26 mouse cellular contexts compared by ENCODE assay signal in the genomic region with DNA sequence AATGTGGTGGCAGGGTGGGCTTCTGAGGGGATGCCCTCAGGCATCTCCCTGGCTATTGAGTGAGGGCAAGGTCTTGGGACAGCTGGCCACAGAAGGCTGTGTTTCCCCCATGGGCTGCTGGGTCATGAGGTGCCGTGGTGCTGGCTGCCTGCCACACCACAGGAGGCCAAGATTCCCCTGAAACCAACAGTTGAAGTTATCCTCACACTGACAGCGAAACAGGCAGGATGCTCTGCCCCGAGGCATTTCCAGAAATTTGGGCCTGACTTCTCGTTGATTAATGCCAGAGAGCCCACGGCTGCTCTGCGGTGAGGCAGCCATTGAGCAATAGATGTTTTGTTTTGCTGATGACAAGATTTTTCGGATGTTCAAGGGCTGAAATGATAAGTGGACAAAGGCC. TPM values are rescaled to one million over a fixed set of nuclear protein-coding genes. Genes with fewer than 3 reads are reported as not detected.
DNase-seq lines count a peak whose midpoint lies in the region; ATAC-seq and TF ChIP-seq lines count a peak whose summit lies in the region.
"Had no signal": no experiment of that assay in that cellular context is flagged by ENCODE, and none has a peak within 500 bp of the region (broad histone marks: within the 10 kb centered on the region; RNA-seq: fewer than 3 reads in every experiment).

No protein-coding gene starts in this region.

- no peak overlapping the region for H3K9ac ChIP-seq in midbrain, embryonic 16.5 days (ENCODE audit: low read depth, low read length)
- no peak overlapping the region; the same call in 1 of the 2 replicates for H3K9ac ChIP-seq in ES-E14 (ENCODE audit: insufficient read depth, low read depth, low read length, poor library complexity, severe bottlenecking)
- H3K9ac ChIP-seq: heart, embryonic 15.5 days; hindbrain, embryonic 13.5 days; neural tube, embryonic 13.5 days; stomach, embryonic 15.5 days had no signal

- in situ Hi-C loops in ES-E14 (cut with MboI; ENCODE audit: low sequenced_read_pairs in 2 of 2, unreplicated experiment in 2 of 2): no loop called here

- H3K27ac ChIP-seq in midbrain, embryonic 10.5 days (replicated peaks): peak overlapping the region; percentile 46
- no peak overlapping the region for H3K27ac ChIP-seq in midbrain, embryonic 16.5 days (ENCODE audit: low read length)
- H3K27ac ChIP-seq in ES-E14 (ENCODE audit: insufficient read depth, low read depth, low read length, poor library complexity, severe bottlenecking): peak overlapping the region; percentile 29; the same call in 1 of the 2 replicates
- H3K27ac ChIP-seq: embryonic facial prominence, embryonic 10.5 days; gastrocnemius, adult 2 months; heart, adult 2 months; heart, embryonic 15.5 days; hindbrain, embryonic 13.5 days; kidney, postnatal 0 days; layer of hippocampus, adult 2 months; limb, embryonic 10.5 days; neural tube, embryonic 13.5 days; stomach, embryonic 15.5 days had no signal

- H3K4me3 ChIP-seq in midbrain, embryonic 10.5 days: no peak overlapping the region
- no peak overlapping the region for H3K4me3 ChIP-seq in midbrain, embryonic 16.5 days (ENCODE audit: low read depth, low read length)
- no peak overlapping the region for H3K4me3 ChIP-seq in ES-E14 (ENCODE audit: insufficient read depth in 1 of 2, low read depth in 1 of 2, low read length in 2 of 2, poor library complexity in 1 of 2, severe bottlenecking in 1 of 2)
- no peak overlapping the region for H3K4me3 ChIP-seq in myocyte
- H3K4me3 ChIP-seq: embryonic facial prominence, embryonic 10.5 days; gastrocnemius, adult 2 months; heart, adult 2 months; heart, embryonic 15.5 days; hindbrain, embryonic 13.5 days; layer of hippocampus, adult 2 months; limb, embryonic 10.5 days; neural tube, embryonic 13.5 days; stomach, embryonic 15.5 days had no signal

- no peaks in the 10 kb centered on the region for H3K79me2 ChIP-seq in myocyte (ENCODE audit: control insufficient read depth, insufficient read depth)

- H3K27me3 ChIP-seq in midbrain, embryonic 10.5 days (ENCODE audit: low read depth, poor library complexity, severe bottlenecking): peaks cover 32% of the 10 kb centered on the region; the same call in 1 of the 2 replicates
- no peaks in the 10 kb centered on the region; the same call in 1 of the 2 replicates for H3K27me3 ChIP-seq in midbrain, embryonic 16.5 days (ENCODE audit: control insufficient read depth, insufficient read depth, low read depth, low read length)
- no peaks in the 10 kb centered on the region for H3K27me3 ChIP-seq in myocyte (ENCODE audit: control insufficient read depth, insufficient read depth, insufficient read length)
- H3K27me3 ChIP-seq: neural tube, embryonic 13.5 days; stomach, embryonic 15.5 days had no signal

- no peak overlapping the region for H3ac ChIP-seq in myocyte (ENCODE audit: control insufficient read depth, insufficient read length)

- no peak overlapping the region for H3K4me2 ChIP-seq in midbrain, embryonic 16.5 days (ENCODE audit: low read length)
- peak overlapping the region; percentile 52 for H3K4me2 ChIP-seq in myocyte (ENCODE audit: low read depth)
- H3K4me2 ChIP-seq: heart, embryonic 15.5 days; hindbrain, embryonic 13.5 days; liver, embryonic 11.5 days; midbrain, embryonic 11.5 days; neural tube, embryonic 13.5 days; stomach, embryonic 15.5 days had no signal

- intact Hi-C loops in heart, postnatal 14 days (cut with DNase I): no loop called here
- intact Hi-C loops in left cerebral cortex, postnatal 14 days (cut with DNase I): no loop called here

- WGBS in midbrain, embryonic 10.5 days: 79% methylated on average over 7 of the region's 7 CpGs
- WGBS in midbrain, embryonic 16.5 days: 66% methylated on average over 7 of the region's 7 CpGs

- no peak for ATAC-seq in midbrain, embryonic 16.5 days
- ATAC-seq in common myeloid progenitor, adult 5-6 weeks (replicated peaks; ENCODE audit: low read depth, poor library complexity, severe bottlenecking): peak; percentile 47
- ATAC-seq: activated CD4-positive, CD25-positive, alpha-beta regulatory T cell, adult 4 months had no signal

- H3K4me1 ChIP-seq in midbrain, embryonic 10.5 days: peaks cover 42% of the 10 kb centered on the region
- H3K4me1 ChIP-seq in midbrain, embryonic 16.5 days (ENCODE audit: control insufficient read depth, insufficient read depth, low read length): peaks cover 6% of the 10 kb centered on the region; the same call in 1 of the 2 replicates
- peaks cover 11 to 42% of the 10 kb centered on the region in 2 experiments for H3K4me1 ChIP-seq in ES-E14 (ENCODE audit: control insufficient read depth in 2 of 2, insufficient read depth in 2 of 2, low read length in 2 of 2, poor library complexity in 1 of 2)

- no peaks in the 10 kb centered on the region for H3K9me3 ChIP-seq in midbrain, embryonic 10.5 days (replicated peaks)
- H3K9me3 ChIP-seq in midbrain, embryonic 16.5 days (replicated peaks; ENCODE audit: control insufficient read depth, low read length, poor library complexity, severe bottlenecking): no peaks in the 10 kb centered on the region
- no peaks in the 10 kb centered on the region for H3K9me3 ChIP-seq in ES-E14 (ENCODE audit: control insufficient read depth, insufficient read depth, low read depth, low read length)
- H3K9me3 ChIP-seq: embryonic facial prominence, embryonic 10.5 days; heart, embryonic 15.5 days; hindbrain, embryonic 13.5 days; limb, embryonic 10.5 days; neural tube, embryonic 13.5 days; stomach, embryonic 15.5 days had no signal

- no peaks in the 10 kb centered on the region for H3K36me3 ChIP-seq in midbrain, embryonic 10.5 days
- H3K36me3 ChIP-seq in midbrain, embryonic 16.5 days (ENCODE audit: control insufficient read depth, insufficient read depth, low read length): no peaks in the 10 kb centered on the region
- H3K36me3 ChIP-seq in ES-E14 (ENCODE audit: control insufficient read depth, insufficient read depth, low read length, poor library complexity, severe bottlenecking) (no peaks in the 10 kb centered on the region), myocyte (ENCODE audit: control insufficient read depth, insufficient read depth) (no peaks in the 10 kb centered on the region)
- H3K36me3 ChIP-seq: embryonic facial prominence, embryonic 10.5 days; heart, embryonic 15.5 days; hindbrain, embryonic 13.5 days; limb, embryonic 10.5 days; neural tube, embryonic 13.5 days; stomach, embryonic 15.5 days had no signal

- TF ChIP-seq POLR2A in myocyte (IDR thresholded peaks at IDR 0.05; ENCODE audit: insufficient read length, low read depth): no peak

- no peak for DNase-seq in midbrain, embryonic 10.5 days (ENCODE audit: low spot score)
- no peak for DNase-seq in ES-E14 (ENCODE audit: low read depth, low spot score)
- no peak for DNase-seq in heart, postnatal 14 days
- no peak for DNase-seq in left cerebral cortex, postnatal 14 days (ENCODE audit: low spot score in 2 of 2)
- no peak for DNase-seq in heart, adult 9 months (ENCODE audit: low spot score in 2 of 2)
- DNase-seq: adrenal gland, postnatal 14 days; cerebellum, adult 11-12 months; cerebellum, postnatal 36 days; gastrocnemius, adult 2 months; lung, adult 2 months; thymus, adult 2 months had no signal

TF ChIP-seq in ES-E14, 5 proteins besides CTCF, POLR2A, EP300 and RAD21:
- TF ChIP-seq ZNF384 (IDR thresholded peaks at IDR 0.05; ENCODE audit: low read depth, low read length) (no peak), HCFC1 (IDR thresholded peaks at IDR 0.05; ENCODE audit: borderline replicate concordance, insufficient read depth, low read length) (no peak), MAFK (IDR thresholded peaks at IDR 0.05; ENCODE audit: insufficient read depth, low read depth, low read length) (no peak), CHD2 (IDR thresholded peaks at IDR 0.05; ENCODE audit: low read depth, low read length) (no peak), ZC3H11A (IDR thresholded peaks at IDR 0.05; ENCODE audit: borderline replicate concordance, low read depth, low read length) (no peak)

TF ChIP-seq in myocyte, 11 proteins besides CTCF, POLR2A, EP300 and RAD21:
- peak; percentile 12 for TF ChIP-seq TCF12 (IDR thresholded peaks at IDR 0.05; ENCODE audit: insufficient read depth, poor library complexity, severe bottlenecking)
- peak; percentile 33 for TF ChIP-seq SRF (IDR thresholded peaks at IDR 0.05; ENCODE audit: control insufficient read depth, insufficient read length, low read depth)
- no peak for TF ChIP-seq REST (IDR thresholded peaks at IDR 0.05; ENCODE audit: insufficient read depth, insufficient read length)
- TF ChIP-seq TCF3 (IDR thresholded peaks at IDR 0.05; ENCODE audit: insufficient read length, low read depth): peak; percentile 57
- peak in 2 of 3 experiments; percentile 74 to 77 for TF ChIP-seq MYOD1 (IDR thresholded peaks at IDR 0.05; ENCODE audit: control insufficient read depth in 1 of 3, insufficient read length in 2 of 3, low read depth in 2 of 3)
- TF ChIP-seq E2F4 (IDR thresholded peaks at IDR 0.05; ENCODE audit: insufficient read depth): no peak
- TF ChIP-seq MAX (IDR thresholded peaks at IDR 0.05; ENCODE audit: low read depth): no peak
- no peak for TF ChIP-seq POLR2AphosphoS2 (IDR thresholded peaks at IDR 0.05; ENCODE audit: insufficient read length, low read depth)
- TF ChIP-seq MYOG (IDR thresholded peaks at IDR 0.05; ENCODE audit: control insufficient read depth in 1 of 3, insufficient read depth in 1 of 3, insufficient read length in 2 of 3, low read depth in 2 of 3): peak in 2 of 3 experiments; percentile 45 to 89
- TF ChIP-seq CEBPB (IDR thresholded peaks at IDR 0.05; ENCODE audit: insufficient read depth, poor library complexity, severe bottlenecking): peak; percentile 97
- TF ChIP-seq USF1 (IDR thresholded peaks at IDR 0.05; ENCODE audit: low read depth): peak; percentile 33

RNA-seq across cellular contexts. Expression of a gene that starts 6.7 kb away (rescaled TPM):
- polyA plus RNA-seq in midbrain, embryonic 10.5 days (2016; fragmentation: Nextera tagmentation; extraction: Ambion mirVana): 45.0 and 46.3 TPM in 2 replicates
- polyA plus RNA-seq in midbrain, embryonic 16.5 days (2015; fragmentation: Nextera tagmentation; extraction: Ambion mirVana): 61.2 and 62.1 TPM in 2 replicates
- total RNA-seq in ES-E14 (2012; rRNA removed): 95.2 and 101 TPM in 2 replicates
- 6.8 and 11.7 TPM in 2 replicates for total RNA-seq in common myeloid progenitor, adult 5-6 weeks (2017)
- 61.6 TPM for polyA plus RNA-seq in myocyte (2012; fragmentation: generic; extraction: Trizol)
- total RNA-seq in heart, postnatal 14 days (2021): 10 to 100 TPM; 20.5 to 22.3 TPM
- total RNA-seq in left cerebral cortex, postnatal 14 days (2021): 10 to 100 TPM; 74.4 to 76.2 TPM

RNA-seq across cellular contexts. Expression of a gene that starts 9.5 kb away (rescaled TPM):
- 14.1 and 14.3 TPM in 2 replicates for polyA plus RNA-seq in midbrain, embryonic 10.5 days (2016; fragmentation: Nextera tagmentation; extraction: Ambion mirVana)
- polyA plus RNA-seq in midbrain, embryonic 16.5 days (2015; fragmentation: Nextera tagmentation; extraction: Ambion mirVana): 5.9 and 7.2 TPM in 2 replicates
- total RNA-seq in ES-E14 (2012; rRNA removed): 69.8 and 78.6 TPM in 2 replicates
- 8.3 and 10.4 TPM in 2 replicates for total RNA-seq in common myeloid progenitor, adult 5-6 weeks (2017)
- polyA plus RNA-seq in myocyte (2012; fragmentation: generic; extraction: Trizol): 27.3 TPM
- total RNA-seq in heart, postnatal 14 days (2021): 1 to 10 TPM; 4.1 to 5.1 TPM
- 1 to 10 TPM; 3.7 to 3.8 TPM for total RNA-seq in left cerebral cortex, postnatal 14 days (2021)
